Mouse (Mus musculus) kidney, adult 2 months (tissue): ENCODE measurements around the gene Magi2.

Experiments
- CTCF ChIP-seq: fragments of 200-500 bp; conservative IDR thresholded peaks from 2 replicates; pipeline ENCODE4 v1.5.1; 2011; ENCODE audit warnings: low read depth, mild to moderate bottlenecking, control low read depth, low read length, moderate library complexity, mixed read lengths; ENCODE audit not compliant: insufficient read depth, insufficient read length
- POLR2A ChIP-seq: fragments of 200-500 bp; IDR thresholded peaks from one replicate; pipeline ENCODE4 v1.6.1; 2011; ENCODE audit warnings: low read depth, low read length, control low read depth

DNA sequence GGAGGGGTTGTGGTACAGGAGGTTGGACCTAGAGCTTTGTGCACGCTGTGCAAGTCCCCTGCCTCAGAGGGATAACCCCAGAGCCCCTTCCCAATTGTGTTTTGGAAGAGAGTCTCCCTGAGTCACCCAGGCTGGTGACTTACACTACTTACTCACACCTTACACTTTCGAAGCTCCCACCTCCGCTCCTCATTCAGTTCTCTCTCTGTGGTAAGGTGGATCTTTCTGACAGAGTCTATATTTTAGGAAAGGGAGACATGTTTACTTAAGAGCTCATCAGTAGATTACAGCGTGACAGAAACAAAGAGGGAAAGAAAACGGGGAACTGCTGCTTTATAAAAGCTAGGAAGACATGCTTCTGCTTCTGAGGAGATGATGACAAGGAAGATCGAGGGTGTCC is 1457.3 kb downstream of the Magi2 start:
- TF ChIP-seq POLR2A, result no peak
- TF ChIP-seq CTCF, result no peak
